Mouse (Mus musculus): ENCODE data around the gene Cct2. TPM values are rescaled to one million over a fixed set of nuclear protein-coding genes. Genes with fewer than 3 reads are reported as not detected.

Cct2 gene
- total RNA-seq, 2 experiments from 2014 or later = 218 to 224 TPM

DNA sequence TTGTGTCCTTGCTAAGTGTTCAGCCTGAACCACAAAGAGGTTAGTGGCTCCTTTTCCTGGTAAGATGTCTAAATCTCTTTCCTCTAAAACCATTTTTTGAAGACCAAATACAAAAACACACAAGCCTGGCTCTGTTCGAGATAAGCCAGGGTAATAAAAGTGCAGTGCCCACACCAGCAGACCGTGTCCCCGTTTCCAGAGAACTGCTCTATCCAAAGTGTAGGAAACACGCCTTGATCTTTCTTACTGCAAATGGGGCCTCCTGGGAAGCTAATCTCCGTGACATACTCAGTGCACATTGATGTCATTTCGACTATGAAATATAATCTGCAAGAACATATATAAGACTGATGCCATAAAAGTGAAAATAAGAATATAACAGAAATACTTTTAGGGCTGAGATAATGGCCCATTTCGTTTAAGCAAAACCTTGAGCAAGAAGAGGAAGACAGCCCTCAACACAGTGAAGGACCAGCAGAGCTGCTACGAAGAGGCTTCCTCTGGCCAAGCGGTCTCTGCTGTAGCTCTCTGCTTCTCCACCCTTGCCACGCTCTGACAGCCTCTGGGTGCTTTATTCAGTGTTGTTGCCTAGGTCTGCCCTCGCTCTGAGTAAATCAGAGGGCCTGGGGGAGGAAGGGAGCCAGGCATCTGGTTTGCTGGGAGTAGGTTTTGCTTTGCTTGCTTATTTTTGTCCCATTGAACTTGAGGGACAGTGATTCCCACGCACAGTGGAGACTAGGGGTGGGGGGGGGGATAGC, 57.7 kb downstream of the Cct2 start:
- no peak for DNase-seq (ENCODE audit: low spot score in 2 of 2)

- no peak for DNase-seq (ENCODE audit: low spot score in 2 of 2)
Observed at GRCm38 (mm10) chr10:117004695-117005094, 58.9 kb downstream of the Cct2 start.

Other genes starting within 250 kb of the Cct2 start
- under 1 TPM; 0.34 to 0.42 TPM for gene Myrfl, start 166.9 kb downstream of the Cct2 start, total RNA-seq (2021)
- 10 to 100 TPM; 25.9 to 28.3 TPM for gene Rab3ip, start 113.0 kb downstream of the Cct2 start, total RNA-seq (2021)
- gene Gm10271, start 91.2 kb downstream of the Cct2 start, total RNA-seq (2021) = not detected
- 10 to 100 TPM; 10.9 to 12.7 TPM for gene Best3, start 77.5 kb downstream of the Cct2 start, total RNA-seq (2021)
- under 1 TPM; 0.18 to 0.20 TPM for gene Lrrc10, start 18.5 kb downstream of the Cct2 start, total RNA-seq (2021)
- gene Frs2, start 84.7 kb upstream of the Cct2 start, total RNA-seq (2021) = 10 to 100 TPM; 15.4 to 17.7 TPM
- 10 to 100 TPM; 29.6 to 33.2 TPM for gene Yeats4, start 160.7 kb upstream of the Cct2 start, total RNA-seq (2021)
- not detected for gene 9530003J23Rik, start 174.9 kb upstream of the Cct2 start, total RNA-seq (2021)
- 10 to 100 TPM; 47.6 to 56.3 TPM for gene Lyz2, start 218.5 kb upstream of the Cct2 start, total RNA-seq (2021)
- gene Lyz1, start 229.1 kb upstream of the Cct2 start, total RNA-seq (2021) = 1 to 10 TPM; 3.8 to 4.6 TPM